Mouse (Mus musculus) kidney, adult 8-10 months (tissue): Measurements from ENCODE around the gene Cdk16.
"Not testable (repeated sequence)": the region's sequence is repeated elsewhere in the genome, so short reads cannot be mapped to it uniquely, and the experiment has no call there.

ENCODE experiments used
- DNase-seq, 2 experiments: peaks; one replicate each; pipeline ENCODE4 v3.0.0; 2022

Cdk16 gene

DNA sequence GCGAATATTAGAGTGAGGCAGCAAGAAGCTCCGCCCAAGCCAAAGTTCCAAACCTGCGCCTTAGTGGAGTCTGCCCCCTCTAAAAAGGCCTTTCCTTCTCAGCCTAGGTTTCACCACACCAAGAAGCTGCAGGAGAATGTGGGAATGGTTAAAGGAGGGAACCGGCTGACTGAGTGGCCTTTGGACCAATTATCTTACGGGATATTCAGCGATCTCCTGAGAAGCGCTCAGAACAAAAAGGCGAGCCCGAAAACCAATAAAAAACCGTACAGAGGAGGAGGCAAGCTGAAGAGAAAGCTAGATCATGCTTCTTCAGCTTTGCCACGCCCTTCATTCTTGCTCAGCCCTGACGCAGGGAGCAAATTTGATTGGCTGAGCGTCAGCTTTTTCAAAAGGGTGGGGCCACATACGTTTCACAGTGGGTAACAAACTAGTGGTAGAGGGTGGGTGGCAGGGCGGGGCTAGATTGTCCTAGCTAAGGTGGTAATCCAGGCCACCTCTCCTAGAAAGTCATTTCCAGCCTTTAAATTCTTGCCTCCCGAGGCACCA lies at the start of gene Cdk16:
TSS of gene Cdk16 (plus strand) at position 436 of the 549 bp plus-strand sequence.
- DNase-seq = peak; percentile 91 to 95

DNA sequence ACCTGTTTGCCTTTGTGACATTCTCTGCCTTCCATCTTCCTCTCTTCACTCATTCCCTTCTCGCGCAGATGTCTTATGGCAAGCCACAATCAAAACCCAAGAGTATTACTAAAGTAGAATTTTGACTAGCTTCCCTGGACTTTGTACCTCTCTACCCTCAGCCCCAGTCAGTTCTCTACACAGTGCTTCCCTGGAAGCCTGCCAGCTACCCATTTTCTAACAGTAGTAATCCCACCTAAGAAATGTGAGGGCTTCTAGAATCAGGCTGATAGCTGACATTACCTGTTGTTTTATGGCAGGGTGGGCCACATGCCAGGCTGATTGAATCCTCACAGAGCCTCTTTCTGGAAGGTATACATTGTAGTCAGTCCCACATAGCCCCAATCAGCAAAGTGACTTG lies 49.6 kb upstream of the Cdk16 start:
- DNase-seq = peak; percentile 21

DNA sequence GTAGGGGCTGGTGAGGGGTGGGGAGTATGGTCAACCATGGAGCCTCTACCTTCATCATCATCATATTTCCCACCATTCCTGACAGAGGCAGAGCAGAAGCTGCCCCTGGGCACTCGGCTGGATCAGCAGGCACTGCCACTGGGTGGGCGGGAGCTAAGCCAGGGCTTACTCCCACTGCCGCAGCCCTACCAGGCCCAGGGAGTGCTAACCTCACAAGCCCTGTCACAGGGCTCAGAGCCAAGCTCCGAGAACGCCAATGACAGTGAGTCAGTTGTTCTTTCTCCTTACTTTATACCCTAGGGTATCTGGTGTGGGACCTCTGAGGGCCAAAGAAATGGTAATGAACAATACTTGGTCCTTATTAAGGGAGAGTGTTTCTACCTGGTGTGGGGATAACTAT lies 43.0 kb upstream of the Cdk16 start:
- DNase-seq = no peak

DNA sequence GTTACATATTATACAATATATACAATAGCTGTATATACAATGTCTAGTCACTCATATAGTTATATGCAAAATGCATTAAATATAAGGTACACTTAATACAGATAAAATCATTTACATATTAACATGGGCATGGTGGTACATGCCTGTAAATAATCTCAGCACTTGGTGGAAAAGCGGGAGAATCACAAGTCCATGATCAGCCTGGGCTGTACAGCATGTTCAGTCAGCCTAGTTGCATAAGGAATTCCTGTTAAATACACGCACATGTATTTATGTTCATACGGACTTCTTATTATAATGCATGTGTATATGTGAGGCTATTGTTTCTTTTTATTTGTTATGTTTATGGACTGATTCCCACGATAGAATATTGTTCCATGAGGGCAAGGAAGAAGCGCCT lies 30.2 kb upstream of the Cdk16 start:
- no peak for DNase-seq

DNA sequence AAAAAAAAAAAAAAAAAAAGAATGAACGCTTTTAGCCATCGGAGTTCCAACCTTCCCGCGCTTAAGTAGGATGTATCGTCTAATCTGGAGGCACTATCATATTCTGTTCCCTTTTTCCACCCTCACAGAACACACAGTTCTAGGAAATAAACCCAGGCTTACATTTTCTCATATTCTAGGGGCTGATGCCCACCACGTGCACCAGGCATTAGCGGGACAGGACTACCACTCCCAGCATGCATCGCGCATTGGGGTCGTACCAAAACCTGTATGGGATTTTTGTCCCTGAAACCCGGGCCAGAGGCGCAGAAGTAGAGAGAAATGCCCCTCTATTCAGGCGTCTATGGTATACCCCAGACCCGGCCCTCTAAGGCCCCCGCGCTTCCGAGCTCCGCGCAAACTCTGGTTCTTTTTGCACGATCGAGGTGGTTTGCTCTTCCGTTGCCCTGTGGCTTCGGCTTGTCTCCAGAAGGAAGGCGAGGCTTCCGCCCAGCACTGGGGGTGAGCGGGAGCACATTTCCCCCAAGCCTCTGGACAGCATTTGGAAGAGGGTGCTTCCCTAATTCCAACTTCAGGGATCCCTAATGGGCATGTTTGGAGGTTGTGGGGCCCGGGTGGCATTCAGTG lies 29.6 kb upstream of the Cdk16 start, which contains the start of gene Uba1:
TSS of gene Uba1 (plus strand) at position 301 of the 627 bp plus-strand sequence.
- DNase-seq = peak; percentile 61 to 67

DNA sequence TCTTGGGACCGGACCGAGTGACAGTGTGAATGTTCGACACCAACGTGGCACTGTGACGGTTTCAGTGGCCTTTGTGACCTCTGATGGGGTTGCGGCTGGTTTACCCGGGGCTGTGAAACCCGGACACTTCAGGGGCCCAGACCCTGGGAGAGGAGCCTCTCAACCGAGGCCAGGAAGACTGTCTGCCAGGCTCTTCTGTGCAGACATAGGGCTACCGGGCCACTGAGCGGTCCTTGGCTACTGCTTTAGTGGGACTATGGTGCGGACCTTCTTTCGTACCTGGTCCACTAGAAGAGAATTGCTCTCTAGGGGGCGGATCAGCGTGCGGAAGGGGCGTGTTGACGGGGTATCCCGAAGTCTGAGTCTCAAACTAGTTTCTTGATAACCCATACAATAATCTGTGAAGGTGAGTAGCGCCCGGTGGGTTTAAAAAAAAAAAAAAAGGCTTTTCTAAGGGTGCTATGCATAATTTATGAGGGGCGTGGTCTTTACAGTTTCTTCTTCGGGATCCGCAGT lies 28.8 kb upstream of the Cdk16 start:
- DNase-seq = peak in 1 of 2 experiments; percentile 11

DNA sequence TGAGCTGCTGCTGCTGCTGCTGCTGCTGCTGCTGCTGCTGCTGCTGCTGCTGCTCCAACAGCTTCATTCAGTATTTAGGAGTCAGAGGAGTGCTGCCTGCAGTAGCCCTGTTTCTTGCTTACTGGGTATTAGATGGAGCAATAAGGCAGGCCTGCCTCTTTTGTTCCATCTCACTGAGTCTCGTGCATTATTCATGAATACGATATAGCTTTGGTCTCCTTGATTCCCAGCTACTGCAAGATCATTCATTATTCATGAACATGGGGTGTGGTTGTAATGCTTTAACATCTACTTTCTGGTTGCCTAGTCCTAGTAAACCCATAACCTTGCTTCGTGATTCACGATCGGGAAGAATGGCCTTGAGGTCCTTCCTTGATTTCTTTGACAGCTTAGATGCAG lies 25.4 kb upstream of the Cdk16 start:
- DNase-seq = no peak

DNA sequence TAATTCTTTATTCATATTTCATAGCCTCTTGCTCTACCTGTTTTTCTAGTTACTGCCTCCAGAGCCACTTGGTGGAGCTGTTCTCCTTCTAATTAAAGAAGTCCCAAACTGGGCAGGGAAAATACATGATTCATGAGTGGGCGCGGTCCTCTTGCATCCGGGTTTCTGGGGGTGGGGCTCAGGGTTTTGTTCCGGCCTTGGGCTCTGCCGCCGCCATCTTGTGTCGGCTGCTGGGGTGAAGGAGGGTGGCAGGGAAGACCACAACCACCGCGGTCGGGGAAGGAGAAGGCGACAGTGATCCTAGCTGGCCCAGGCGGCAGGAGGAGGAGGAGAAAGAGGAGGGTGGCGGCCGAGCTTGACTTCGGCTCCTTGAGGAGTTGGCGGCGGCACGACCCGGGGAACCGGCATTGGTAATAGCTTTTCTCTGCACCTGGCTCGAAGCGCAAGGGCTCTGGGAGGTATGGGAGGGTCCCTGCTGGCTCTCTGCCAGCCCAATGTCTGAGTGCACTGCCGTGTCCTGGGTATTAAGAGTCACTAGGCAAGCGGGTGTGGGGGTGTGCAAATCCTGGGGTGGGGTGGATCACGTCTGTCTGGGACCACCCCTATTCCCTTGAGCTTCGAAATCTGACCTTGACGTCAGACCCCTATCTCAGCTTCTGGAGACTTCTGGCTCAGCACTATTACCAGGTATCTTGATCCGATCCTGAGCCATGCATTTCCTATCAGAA lies 24.9 kb upstream of the Cdk16 start:
- DNase-seq = peak; percentile 88 to 90

DNA sequence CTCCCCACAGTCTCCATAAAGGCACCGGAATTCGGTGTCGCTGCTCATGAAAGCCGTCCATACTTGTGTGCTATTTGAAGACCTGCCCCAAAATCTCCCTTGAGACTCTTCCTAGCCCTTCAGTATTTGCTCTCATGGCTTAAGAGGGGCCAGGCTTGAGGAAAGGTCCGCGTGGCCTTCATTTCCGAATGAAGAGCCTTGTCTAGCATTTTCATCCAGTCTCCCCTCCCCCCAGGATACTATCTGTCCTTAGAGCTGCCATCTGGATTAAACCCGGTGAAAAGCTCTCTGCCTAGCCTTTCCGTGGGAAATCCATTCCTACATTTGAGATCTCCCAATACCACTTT lies 24.3 kb upstream of the Cdk16 start:
- no peak for DNase-seq

DNA sequence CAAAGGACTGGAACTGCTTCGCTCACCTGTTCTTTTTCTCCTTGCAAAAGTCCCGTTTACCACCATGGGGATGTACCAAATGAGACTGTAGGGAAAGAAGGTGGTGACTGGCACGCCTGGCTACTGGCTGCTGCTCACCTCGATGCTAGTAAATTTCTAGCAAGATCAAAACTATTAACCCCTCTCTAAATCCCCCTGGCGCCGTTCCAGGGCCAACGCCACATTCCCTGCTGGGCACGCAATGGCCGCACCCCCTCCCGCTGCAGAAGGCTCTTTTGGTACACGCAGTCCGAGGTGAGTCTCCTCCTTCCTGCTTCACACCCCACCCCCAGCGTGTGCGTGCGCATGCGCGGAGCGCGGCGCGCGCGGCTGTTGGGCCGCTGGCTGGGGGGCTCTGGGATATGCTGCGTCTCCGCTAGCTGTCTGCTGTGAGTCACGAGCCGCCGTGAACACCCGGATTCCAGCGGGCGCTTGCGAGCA lies 354 bp downstream of the Cdk16 start:
- DNase-seq = peak; percentile 80 to 82

DNA sequence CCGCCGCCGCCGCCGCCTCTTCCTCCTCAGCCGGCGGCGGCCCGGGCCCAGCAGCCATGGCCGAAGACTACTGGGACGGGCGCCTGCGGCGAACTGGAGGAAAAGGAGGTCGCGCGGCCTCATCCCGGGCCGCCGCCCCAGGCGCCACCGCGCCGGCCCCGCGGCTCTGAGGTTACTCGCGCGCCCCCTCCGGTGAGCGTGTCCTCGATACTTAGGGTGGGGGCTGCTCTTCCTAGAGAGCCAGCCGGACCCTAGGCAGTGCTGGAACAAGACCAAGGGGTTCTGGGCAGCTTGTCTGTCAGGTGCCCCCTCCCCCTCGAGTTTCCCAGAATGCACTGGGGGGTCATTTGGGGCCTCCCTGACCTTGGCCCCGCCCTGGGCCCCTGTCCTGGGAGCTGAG lies 861 bp downstream of the Cdk16 start:
- peak; percentile 58 to 63 for DNase-seq

DNA sequence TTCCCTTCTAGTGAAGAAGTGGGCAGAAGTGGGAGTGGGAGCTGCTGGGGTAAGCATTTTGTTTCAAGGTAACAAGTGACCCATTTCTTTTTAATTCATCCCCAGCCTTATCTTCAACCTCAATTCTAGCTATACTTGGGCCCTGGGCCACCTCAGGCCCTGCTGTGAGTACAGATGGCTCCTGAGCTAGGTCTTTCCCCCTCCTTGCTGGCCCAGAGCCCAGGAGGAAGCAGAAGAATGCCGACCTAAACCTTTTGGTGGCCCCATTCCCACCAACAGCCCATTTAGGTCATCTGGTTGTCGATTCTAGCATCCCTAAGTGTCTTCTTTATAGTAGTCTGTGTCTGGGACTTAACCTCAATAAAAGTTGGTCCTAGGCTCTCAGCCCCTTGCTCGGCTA lies 3.8 kb downstream of the Cdk16 start:
- DNase-seq = no peak

DNA sequence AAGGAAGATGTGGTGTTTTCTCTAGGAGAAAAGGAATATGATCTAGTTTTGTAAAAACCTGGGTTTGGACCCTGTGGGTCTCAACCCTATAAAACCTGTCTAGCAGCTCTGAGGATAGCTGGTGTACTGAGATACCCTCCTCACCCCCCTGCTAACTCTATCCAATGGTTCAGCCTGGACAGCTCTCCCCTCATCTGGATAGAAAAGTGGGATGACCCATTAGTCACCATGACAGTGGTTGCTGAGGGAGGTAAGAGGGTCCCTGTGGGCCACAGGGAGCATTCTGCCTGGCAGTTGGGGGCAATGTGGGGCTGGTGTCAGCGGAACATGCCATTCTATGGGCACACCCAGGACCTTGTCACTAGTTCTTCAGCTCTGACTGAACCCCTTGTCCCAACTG lies 4.9 kb downstream of the Cdk16 start:
- DNase-seq = no peak

DNA sequence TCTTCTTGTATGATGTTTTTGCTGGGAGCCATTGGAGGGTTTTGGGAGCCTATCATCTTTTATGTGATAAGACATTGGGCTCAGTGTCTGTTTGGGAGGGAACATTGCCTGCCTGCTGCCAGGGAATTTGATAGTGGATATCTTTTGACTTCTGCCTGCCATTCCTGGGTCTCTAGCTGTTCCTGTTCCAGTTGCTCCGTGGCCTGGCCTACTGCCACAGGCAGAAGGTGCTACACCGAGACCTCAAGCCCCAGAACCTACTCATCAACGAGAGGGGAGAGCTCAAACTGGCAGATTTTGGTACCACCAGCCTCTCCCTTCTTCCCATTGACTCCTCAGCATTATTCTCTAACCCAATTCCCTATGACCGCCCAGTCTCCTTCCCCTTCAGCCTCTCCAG lies 8.1 kb downstream of the Cdk16 start:
- no peak for DNase-seq

DNA sequence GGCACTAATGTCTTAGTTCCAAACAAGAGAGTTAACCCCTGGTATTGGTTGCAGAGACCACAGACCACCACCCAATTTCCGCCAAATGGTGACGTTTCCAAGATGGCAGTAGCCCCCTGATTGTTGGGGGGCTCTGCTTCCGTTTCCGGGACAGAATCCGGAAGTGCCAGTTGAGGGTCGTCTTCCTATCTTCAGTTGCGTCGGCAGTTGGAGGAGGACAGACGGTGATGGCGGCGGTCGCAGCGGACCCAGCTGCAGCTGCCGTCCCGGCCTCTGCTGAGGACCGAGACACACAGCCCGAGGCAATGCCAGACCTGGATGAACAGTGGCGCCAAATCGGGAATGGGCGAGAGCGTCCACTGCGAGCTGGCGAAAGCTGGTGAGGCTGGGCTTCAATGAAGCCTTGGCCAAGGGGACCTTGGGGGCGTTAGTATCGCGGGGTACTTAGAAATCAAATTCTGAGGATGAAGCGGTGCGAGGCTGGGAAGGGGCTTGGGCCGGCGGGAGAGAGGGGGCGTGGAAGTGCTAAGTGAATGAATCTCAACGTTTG lies 16.1 kb downstream of the Cdk16 start, which contains the start of gene Usp11:
TSS of gene Usp11 (plus strand) at position 166 of the 550 bp plus-strand sequence.
- no peak for DNase-seq

DNA sequence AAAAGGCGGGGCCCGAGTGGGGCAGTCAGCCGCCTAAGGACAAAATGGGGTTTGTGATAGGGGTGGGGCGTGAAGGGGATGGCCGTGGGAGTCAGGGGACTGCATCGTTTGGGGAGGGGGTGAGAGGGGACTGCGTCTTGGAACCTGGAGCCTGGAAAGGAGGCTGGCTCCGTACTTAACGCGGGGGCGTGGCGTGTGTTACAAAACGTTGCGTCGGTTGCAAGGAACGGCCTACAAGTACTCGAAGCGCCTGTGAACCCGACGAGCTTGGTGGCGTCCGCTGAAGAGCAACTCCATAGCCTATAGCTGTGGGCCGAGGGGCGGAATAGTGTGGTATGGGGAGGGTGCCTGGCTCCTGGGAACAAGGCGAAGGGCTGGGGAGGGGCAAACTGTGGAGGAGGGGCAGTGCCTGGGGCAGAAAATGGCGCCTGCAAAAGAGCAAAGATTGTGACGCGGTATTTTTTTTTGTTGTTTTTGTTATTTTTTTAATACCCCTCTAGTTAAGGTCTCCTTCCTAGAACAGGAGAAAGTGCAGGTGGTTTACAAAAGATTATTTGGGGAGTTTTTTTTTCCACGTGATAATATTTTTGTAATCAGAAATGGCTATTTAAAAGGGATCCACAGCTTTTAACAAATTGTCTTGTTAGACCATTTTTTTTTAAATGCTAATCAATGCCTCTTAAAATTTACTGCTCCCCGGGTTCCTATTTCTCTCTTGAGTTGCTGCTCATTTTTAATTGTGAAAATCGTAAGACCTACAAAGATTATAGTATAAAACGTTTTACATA lies 16.7 kb downstream of the Cdk16 start:
- DNase-seq = peak; percentile 68 to 70

DNA sequence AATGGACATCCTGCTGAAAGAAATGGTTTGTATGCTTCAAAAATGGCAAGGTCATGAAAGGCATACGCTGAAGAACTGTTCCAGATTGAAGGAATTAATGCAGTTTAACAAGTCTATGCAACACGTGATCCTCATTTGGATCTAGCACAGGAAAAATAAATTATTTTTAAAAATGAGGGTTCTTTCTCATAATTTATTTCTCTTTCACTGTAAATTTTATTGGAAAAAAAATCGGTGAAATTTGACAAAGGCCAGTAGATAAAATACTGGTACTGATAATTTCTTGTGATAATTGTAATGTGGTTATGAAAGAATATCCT lies 17.3 kb downstream of the Cdk16 start:
- no peak for DNase-seq

DNA sequence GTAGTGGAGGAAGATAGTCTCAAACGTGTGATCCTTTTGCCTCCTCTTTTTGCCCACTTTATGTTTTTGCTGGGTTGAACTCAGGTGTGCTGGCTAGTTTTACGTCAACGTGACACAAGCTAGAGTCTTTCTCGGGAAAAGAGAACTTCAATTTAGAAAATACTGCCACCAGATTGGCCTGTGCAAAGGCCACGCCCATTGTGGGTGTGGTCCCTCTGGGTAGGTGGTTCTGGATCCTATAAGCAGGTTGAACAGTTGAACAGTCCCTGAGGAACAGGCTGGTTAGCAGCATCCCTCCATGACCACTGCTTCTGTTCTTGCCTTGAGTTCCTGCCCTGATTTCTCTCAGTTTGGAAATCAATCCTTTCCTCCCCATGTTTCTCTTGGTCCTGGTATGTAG lies 40.9 kb downstream of the Cdk16 start:
- no peak for DNase-seq

DNA sequence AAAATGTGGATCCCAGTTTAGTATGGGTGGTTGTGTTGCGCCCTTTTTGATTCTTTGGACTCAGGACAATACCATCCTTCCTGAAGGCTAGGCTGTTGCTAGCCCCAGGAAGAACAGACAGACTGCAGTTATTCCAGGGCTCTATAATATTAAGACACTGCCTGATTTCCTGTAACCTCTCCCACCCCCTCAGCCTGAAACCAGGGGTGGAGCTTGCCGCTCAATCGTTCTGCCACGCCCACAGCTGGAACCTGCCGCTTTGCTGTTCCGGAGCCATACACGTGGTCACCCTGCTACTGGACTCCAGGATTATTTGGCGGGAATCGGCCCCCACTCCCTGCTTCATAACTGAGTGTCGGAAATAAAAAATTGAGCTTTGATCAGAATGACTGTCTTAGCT lies 42.3 kb downstream of the Cdk16 start:
- not testable (repeated sequence) for DNase-seq

DNA sequence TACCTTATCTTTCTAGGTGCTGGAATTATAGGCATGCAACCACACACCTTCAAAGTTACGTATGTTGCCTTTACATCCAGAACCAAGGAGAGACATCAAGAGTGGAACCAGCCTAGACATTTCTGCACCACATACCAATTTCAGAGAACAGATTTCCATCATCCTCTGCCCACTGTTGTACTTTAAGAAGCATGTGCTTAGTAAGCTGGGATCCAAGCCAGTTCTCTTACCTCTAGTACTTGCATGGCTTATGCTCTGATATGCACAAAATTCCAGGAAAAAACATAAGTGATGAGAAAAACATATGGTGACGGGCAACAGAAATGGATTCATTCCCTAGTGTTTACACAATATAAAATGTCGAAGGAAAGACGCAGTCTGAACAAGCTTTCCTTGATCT lies 48.7 kb downstream of the Cdk16 start:
- no peak for DNase-seq

DNA sequence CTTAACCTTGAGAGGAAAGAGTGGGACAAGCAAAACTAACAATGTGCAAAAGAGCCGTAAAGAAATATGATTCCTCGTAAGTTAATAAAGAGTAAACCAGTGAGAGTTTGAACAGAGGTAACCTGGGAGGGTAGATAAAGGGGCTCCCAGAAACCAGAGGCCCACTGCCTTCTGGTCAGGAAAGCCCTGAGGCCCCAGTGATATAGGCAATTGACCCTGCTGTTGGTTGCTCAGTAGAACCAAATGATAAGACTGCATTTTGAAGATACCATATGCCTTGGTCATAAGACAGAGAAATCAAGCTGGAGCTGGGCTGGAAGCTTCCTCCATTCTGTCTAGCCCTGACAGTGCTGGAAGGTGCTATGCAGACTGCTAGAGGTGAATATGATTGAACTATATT lies 61.1 kb downstream of the Cdk16 start:
- DNase-seq = no peak
